Mouse (Mus musculus): ENCODE measurements around the gene Cass4. TPM values are rescaled to one million over a fixed set of nuclear protein-coding genes. Genes with fewer than 3 reads are reported as not detected.

The Cass4 gene
- total RNA-seq, 2 experiments from 2014 or later: 0.53 to 0.85 TPM

- no peak for DNase-seq (ENCODE audit: low spot score in 2 of 2)
- intact Hi-C loops (cut with DNase I): no loop called here
Observed at GRCm38 (mm10) chr2:172381341-172381740, 12.3 kb upstream of the Cass4 start.

GRCm38 (mm10) chr2:172381898-172382297 lies 11.7 kb upstream of the Cass4 start:
- no peak for DNase-seq (ENCODE audit: low spot score in 2 of 2)
- intact Hi-C loops (cut with DNase I): no loop called here

- intact Hi-C loops (cut with DNase I): no loop called here
Observed at GRCm38 (mm10) chr2:172384715-172385114, 8.9 kb upstream of the Cass4 start.

GRCm38 (mm10) chr2:172390341-172390740 lies 3.3 kb upstream of the Cass4 start:
- no peak for DNase-seq (ENCODE audit: low spot score in 2 of 2)
- intact Hi-C loops (cut with DNase I): no loop called here

More at GRCm38 (mm10) chr2:172384715-172385114, 8.9 kb upstream of the Cass4 start:
- no peak for DNase-seq (ENCODE audit: low spot score in 2 of 2)

- intact Hi-C loops (cut with DNase I): no loop called here
- peak; percentile 58 to 71 for DNase-seq (ENCODE audit: low spot score in 2 of 2)
Observed at GRCm38 (mm10) chr2:172392041-172392521, 1.5 kb upstream of the Cass4 start.

- no peak for DNase-seq (ENCODE audit: low spot score in 2 of 2)
- intact Hi-C loops (cut with DNase I): no loop called here
Observed at GRCm38 (mm10) chr2:172394052-172394392, 428 bp downstream of the Cass4 start.

GRCm38 (mm10) chr2:172394671-172395070 lies 1.1 kb downstream of the Cass4 start:
- no peak for DNase-seq (ENCODE audit: low spot score in 2 of 2)
- intact Hi-C loops (cut with DNase I): no loop called here

GRCm38 (mm10) chr2:172395961-172396360 lies 2.4 kb downstream of the Cass4 start:
- DNase-seq (ENCODE audit: low spot score in 2 of 2): no peak
- intact Hi-C loops (cut with DNase I): no loop called here

- intact Hi-C loops (cut with DNase I): no loop called here
- no peak for DNase-seq (ENCODE audit: low spot score in 2 of 2)
Observed at GRCm38 (mm10) chr2:172399901-172400300, 6.3 kb downstream of the Cass4 start.

- peak in 1 of 2 experiments; percentile 31 for DNase-seq (ENCODE audit: low spot score in 2 of 2)
- intact Hi-C loops (cut with DNase I): no loop called here
Observed at GRCm38 (mm10) chr2:172401116-172401825, 7.7 kb downstream of the Cass4 start.

- no peak for DNase-seq (ENCODE audit: low spot score in 2 of 2)
- intact Hi-C loops (cut with DNase I): no loop called here
Observed at GRCm38 (mm10) chr2:172404239-172404638, 10.6 kb downstream of the Cass4 start.

- no peak for DNase-seq (ENCODE audit: low spot score in 2 of 2)
- intact Hi-C loops (cut with DNase I): no loop called here
Observed at GRCm38 (mm10) chr2:172405011-172405410, 11.4 kb downstream of the Cass4 start.

- intact Hi-C loops (cut with DNase I): no loop called here
- no peak for DNase-seq (ENCODE audit: low spot score in 2 of 2)
Observed at GRCm38 (mm10) chr2:172406173-172406572, 12.6 kb downstream of the Cass4 start.

GRCm38 (mm10) chr2:172407499-172407898 lies 13.9 kb downstream of the Cass4 start:
- intact Hi-C loops (cut with DNase I): no loop called here
- DNase-seq (ENCODE audit: low spot score in 2 of 2): no peak

GRCm38 (mm10) chr2:172410686-172411085 lies 17.1 kb downstream of the Cass4 start:
- intact Hi-C loops (cut with DNase I): no loop called here
- DNase-seq (ENCODE audit: low spot score in 2 of 2): no peak

- intact Hi-C loops (cut with DNase I): no loop called here
- DNase-seq (ENCODE audit: low spot score in 2 of 2): peak in 1 of 2 experiments; percentile 34
Observed at GRCm38 (mm10) chr2:172411091-172411490, 17.5 kb downstream of the Cass4 start.

GRCm38 (mm10) chr2:172412454-172412853 lies 18.9 kb downstream of the Cass4 start:
- DNase-seq (ENCODE audit: low spot score in 2 of 2): peak in 1 of 2 experiments; percentile 28
- intact Hi-C loops (cut with DNase I): no loop called here

- intact Hi-C loops (cut with DNase I): no loop called here
Observed at GRCm38 (mm10) chr2:172413273-172413672, 19.7 kb downstream of the Cass4 start.

GRCm38 (mm10) chr2:172413894-172414293 lies 20.3 kb downstream of the Cass4 start:
- no peak for DNase-seq (ENCODE audit: low spot score in 2 of 2)
- intact Hi-C loops (cut with DNase I): no loop called here

More at GRCm38 (mm10) chr2:172413273-172413672, 19.7 kb downstream of the Cass4 start:
- DNase-seq (ENCODE audit: low spot score in 2 of 2): no peak

- no peak for DNase-seq (ENCODE audit: low spot score in 2 of 2)
- intact Hi-C loops (cut with DNase I): no loop called here
Observed at GRCm38 (mm10) chr2:172416218-172416617, 22.6 kb downstream of the Cass4 start.

- no peak for DNase-seq (ENCODE audit: low spot score in 2 of 2)
- intact Hi-C loops (cut with DNase I): no loop called here
Observed at GRCm38 (mm10) chr2:172416876-172417275, 23.3 kb downstream of the Cass4 start.

Data from left cerebral cortex, postnatal 14 days (tissue).